8 mouse cellular contexts compared by ENCODE assay signal in genomic region chr5:137313466-137314192, GRCm38 (mm10). TPM values are rescaled to one million over a fixed set of nuclear protein-coding genes. Genes with fewer than 3 reads are reported as not detected.
A peak's percentile ranks its signal among the peaks of the same experiment; 100 is the strongest.
DNase-seq lines count a peak whose midpoint lies in the region; ATAC-seq and TF ChIP-seq lines count a peak whose summit lies in the region.

No protein-coding gene starts in this region.

- peak overlapping the region; percentile 60 for H3K4me2 ChIP-seq in hindbrain, embryonic 13.5 days

- H3K27me3 ChIP-seq in hindbrain, embryonic 13.5 days, result peaks cover 11% of the 10 kb centered on the region; the same call in 1 of the 2 replicates

- no peak for TF ChIP-seq POLR2A in bone marrow, adult 2 months (IDR thresholded peaks at IDR 0.05; ENCODE audit: borderline replicate concordance, control insufficient read depth, low read depth, low read length)

- intact Hi-C loops in gastrocnemius, adult 2 months (cut with DNase I), result no loop called here
- intact Hi-C loops in left cerebral cortex, postnatal 36 days (cut with DNase I), result no loop called here

- peak overlapping the region; percentile 91 for H3K27ac ChIP-seq in gastrocnemius, adult 2 months
- no peak overlapping the region; the same call in 1 of the 2 replicates for H3K27ac ChIP-seq in bone marrow, adult 2 months (ENCODE audit: control insufficient read depth, insufficient read depth, low read depth, low read length, poor library complexity)
- H3K27ac ChIP-seq in hindbrain, embryonic 13.5 days, result peak overlapping the region; percentile 13

- peaks cover 1% of the 10 kb centered on the region; the same call in 1 of the 2 replicates for H3K4me1 ChIP-seq in bone marrow, adult 2 months (ENCODE audit: control insufficient read depth, insufficient read depth, low read length)
- H3K4me1 ChIP-seq in hindbrain, embryonic 13.5 days (replicated peaks), result peaks cover 36% of the 10 kb centered on the region

- H3K4me3 ChIP-seq in gastrocnemius, adult 2 months, result peak overlapping the region; percentile 83
- peak overlapping the region; percentile 1 for H3K4me3 ChIP-seq in bone marrow, adult 2 months (replicated peaks; ENCODE audit: control insufficient read depth, low read depth, low read length)
- peak overlapping the region; percentile 41 for H3K4me3 ChIP-seq in hindbrain, embryonic 13.5 days

- H3K36me3 ChIP-seq in hindbrain, embryonic 13.5 days, result peaks cover 54% of the 10 kb centered on the region

- DNase-seq in gastrocnemius, adult 2 months, result no peak
- DNase-seq in gastrocnemius, adult 18-20 months (ENCODE audit: low spot score), result no peak
- peak; percentile 46 for DNase-seq in lung, postnatal 36 days
- DNase-seq in spleen, adult 12 weeks (ENCODE audit: low spot score), result no peak
- no peak for DNase-seq in left cerebral cortex, postnatal 36 days (ENCODE audit: low spot score in 2 of 2)
- no peak for DNase-seq in adrenal gland, adult 2 months

- H3K9me3 ChIP-seq in hindbrain, embryonic 13.5 days, result no peaks in the 10 kb centered on the region

- H3K9ac ChIP-seq in hindbrain, embryonic 13.5 days, result peak overlapping the region; percentile 72

- TF ChIP-seq CTCF in gastrocnemius, adult 2 months (IDR thresholded peaks at IDR 0.05), result no peak
- no peak for TF ChIP-seq CTCF in bone marrow, adult 2 months (IDR thresholded peaks at IDR 0.05; ENCODE audit: control insufficient read depth, insufficient read depth, low read length)

- WGBS in bone marrow, adult 2 months, result 6% methylated on average over 22 of the region's 22 CpGs
- 3% methylated on average over 22 of the region's 22 CpGs for WGBS in hindbrain, embryonic 13.5 days

- peak; percentile 57 for ATAC-seq in hindbrain, embryonic 13.5 days (ENCODE audit: low FRiP score)

RNA-seq across cellular contexts. Expression of gene Trip6, which starts 0.6 kb away (rescaled TPM):
- 1 to 10 TPM; 2.1 to 3.1 TPM for total RNA-seq in gastrocnemius, adult 2 months (2021)
- total RNA-seq in gastrocnemius, adult 18-20 months (2021), result 1 to 10 TPM; 2.2 to 4.4 TPM
- 9.0 and 15.5 TPM in 2 replicates for polyA plus RNA-seq in bone marrow, adult 2 months (2011; ENCODE audit: insufficient read depth, insufficient read length, low replicate concordance, missing spikeins)
- 19.2 and 20.0 TPM in 2 replicates for polyA plus RNA-seq in hindbrain, embryonic 13.5 days (2015; fragmentation: Nextera tagmentation; extraction: Ambion mirVana)
- 1 to 10 TPM; 3.5 to 5.1 TPM for total RNA-seq in left cerebral cortex, postnatal 36 days (2021)
- 10 to 100 TPM; 28.3 to 41.4 TPM for total RNA-seq in adrenal gland, adult 2 months (2021)
- 108 TPM in 2 replicates for polyA plus RNA-seq in adrenal gland, adult 2 months (2012; rRNA removed)

RNA-seq across cellular contexts. Expression of gene Srrt, which starts 6.2 kb away (rescaled TPM):
- 10 to 100 TPM; 38.7 to 46.2 TPM for total RNA-seq in gastrocnemius, adult 2 months (2021)
- 10 to 100 TPM; 29.6 to 40.8 TPM for total RNA-seq in gastrocnemius, adult 18-20 months (2021)
- polyA plus RNA-seq in bone marrow, adult 2 months (2011; ENCODE audit: insufficient read depth, insufficient read length, low replicate concordance, missing spikeins), result 304 and 461 TPM in 2 replicates
- 105 and 113 TPM in 2 replicates for polyA plus RNA-seq in hindbrain, embryonic 13.5 days (2015; fragmentation: Nextera tagmentation; extraction: Ambion mirVana)
- total RNA-seq in left cerebral cortex, postnatal 36 days (2021), result 100 to 1,000 TPM; 132 to 230 TPM
- total RNA-seq in adrenal gland, adult 2 months (2021), result 100 to 1,000 TPM; 135 to 172 TPM
- polyA plus RNA-seq in adrenal gland, adult 2 months (2012; rRNA removed), result 138 and 150 TPM in 2 replicates

RNA-seq across cellular contexts. Expression of gene Ufsp1, which starts 19.2 kb away (rescaled TPM):
- total RNA-seq in gastrocnemius, adult 2 months (2021), result 10 to 100 TPM; 14.2 to 15.1 TPM
- 10 to 100 TPM; 19.1 to 20.8 TPM for total RNA-seq in gastrocnemius, adult 18-20 months (2021)
- 74.0 and 131 TPM in 2 replicates for polyA plus RNA-seq in bone marrow, adult 2 months (2011; ENCODE audit: insufficient read depth, insufficient read length, low replicate concordance, missing spikeins)
- 12.9 and 14.1 TPM in 2 replicates for polyA plus RNA-seq in hindbrain, embryonic 13.5 days (2015; fragmentation: Nextera tagmentation; extraction: Ambion mirVana)
- total RNA-seq in left cerebral cortex, postnatal 36 days (2021), result 10 to 100 TPM; 11.4 to 15.0 TPM
- 10 to 100 TPM in 1 of 2 experiments, 1 to 10 TPM in 1; 9.6 to 15.3 TPM for total RNA-seq in adrenal gland, adult 2 months (2021)
- polyA plus RNA-seq in adrenal gland, adult 2 months (2012; rRNA removed), result 29.8 and 37.9 TPM in 2 replicates

RNA-seq across cellular contexts. Expression of gene Slc12a9, which starts 19.8 kb away (rescaled TPM):
- total RNA-seq in gastrocnemius, adult 2 months (2021), result 1 to 10 TPM; 2.0 to 2.4 TPM
- total RNA-seq in gastrocnemius, adult 18-20 months (2021), result 1 to 10 TPM; 2.0 to 2.2 TPM
- 10.9 and 14.4 TPM in 2 replicates for polyA plus RNA-seq in bone marrow, adult 2 months (2011; ENCODE audit: insufficient read depth, insufficient read length, low replicate concordance, missing spikeins)
- 25.8 and 27.4 TPM in 2 replicates for polyA plus RNA-seq in hindbrain, embryonic 13.5 days (2015; fragmentation: Nextera tagmentation; extraction: Ambion mirVana)
- total RNA-seq in left cerebral cortex, postnatal 36 days (2021), result 10 to 100 TPM; 21.1 to 25.2 TPM
- total RNA-seq in adrenal gland, adult 2 months (2021), result 10 to 100 TPM in 1 of 2 experiments, 1 to 10 TPM in 1; 7.3 to 12.4 TPM
- polyA plus RNA-seq in adrenal gland, adult 2 months (2012; rRNA removed), result 30.4 and 33.0 TPM in 2 replicates

RNA-seq across cellular contexts. Expression of gene Ache, which starts 26.3 kb away (rescaled TPM):
- 10 to 100 TPM; 13.7 to 17.9 TPM for total RNA-seq in gastrocnemius, adult 2 months (2021)
- 10 to 100 TPM; 25.0 to 27.7 TPM for total RNA-seq in gastrocnemius, adult 18-20 months (2021)
- 115 and 217 TPM in 2 replicates for polyA plus RNA-seq in bone marrow, adult 2 months (2011; ENCODE audit: insufficient read depth, insufficient read length, low replicate concordance, missing spikeins)
- polyA plus RNA-seq in hindbrain, embryonic 13.5 days (2015; fragmentation: Nextera tagmentation; extraction: Ambion mirVana), result 22.2 and 23.8 TPM in 2 replicates
- 10 to 100 TPM; 60.1 to 64.5 TPM for total RNA-seq in left cerebral cortex, postnatal 36 days (2021)
- total RNA-seq in adrenal gland, adult 2 months (2021), result 10 to 100 TPM in 1 of 2 experiments, 1 to 10 TPM in 1; 5.8 to 12.0 TPM
- 11.0 and 18.0 TPM in 2 replicates for polyA plus RNA-seq in adrenal gland, adult 2 months (2012; rRNA removed)

Comparison
In these comparisons a context has a peak if more than half of its experiments do, and no peak if none do; other contexts are left out.
1. H3K4me3 ChIP-seq: peak in every context shown above with its lines; median percentile 83 in gastrocnemius, adult 2 months; 41 in hindbrain, embryonic 13.5 days; 1 in bone marrow, adult 2 months.
2. RNA of gene Trip6, which starts 0.6 kb away (total RNA-seq): 28.3 to 41.4 TPM in adrenal gland, adult 2 months; 3.5 to 5.1 TPM in left cerebral cortex, postnatal 36 days, 2.2 to 4.4 TPM in gastrocnemius, adult 18-20 months and 2.1 to 3.1 TPM in gastrocnemius, adult 2 months; every median in the first group is over 4 times any median in the second.